Mouse (Mus musculus): ENCODE results near the gene Ppfia2.

The Ppfia2 gene

GRCm38 (mm10) chr10:106652276-106652675 lies 182.1 kb downstream of the Ppfia2 start:
- in situ Hi-C loops (cut with MboI; ENCODE audit: low sequenced_read_pairs): no loop called here

DNA sequence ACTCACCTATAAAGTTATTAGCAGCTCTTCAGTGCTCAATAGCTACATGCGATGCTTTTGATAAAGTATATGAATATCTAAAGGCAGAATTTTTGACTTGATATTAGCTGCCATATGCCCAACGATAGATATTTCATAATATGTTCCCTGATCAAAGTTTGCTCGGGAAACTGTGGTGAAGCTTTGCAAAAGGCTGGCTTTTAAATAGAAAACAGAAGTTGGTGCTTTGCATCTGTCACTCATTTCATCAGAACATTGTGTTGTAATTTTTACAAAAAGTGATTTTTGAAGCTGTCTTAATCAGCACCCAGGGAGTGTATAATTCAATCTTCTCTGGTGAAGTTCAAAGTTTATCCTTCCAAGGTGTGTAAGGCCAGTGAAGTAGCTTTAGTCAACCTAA lies 195.1 kb downstream of the Ppfia2 start:
- in situ Hi-C loops (cut with MboI; ENCODE audit: low sequenced_read_pairs): no loop called here

DNA sequence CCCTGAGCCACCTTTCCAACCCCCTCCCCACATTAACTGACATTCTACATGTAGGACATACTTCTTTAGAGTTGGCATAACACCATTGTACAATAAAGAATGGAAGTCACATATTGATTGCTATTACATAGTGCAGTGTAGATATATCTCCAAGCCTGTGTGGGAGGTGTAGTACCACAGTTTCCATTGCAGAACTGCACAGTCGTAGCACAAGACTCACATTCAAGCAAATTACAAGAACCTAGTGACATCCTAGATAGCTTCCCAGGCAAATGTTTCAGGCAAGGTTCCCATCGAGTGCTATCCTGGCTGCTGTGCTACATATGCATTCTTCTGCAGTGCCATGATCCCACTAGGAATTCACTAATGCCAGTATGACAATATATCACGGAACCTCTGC lies 200.0 kb downstream of the Ppfia2 start:
- in situ Hi-C loops (cut with MboI; ENCODE audit: low sequenced_read_pairs): no loop called here

GRCm38 (mm10) chr10:106681395-106681794 lies 211.3 kb downstream of the Ppfia2 start:
- in situ Hi-C loops (cut with MboI; ENCODE audit: low sequenced_read_pairs): no loop called here

DNA sequence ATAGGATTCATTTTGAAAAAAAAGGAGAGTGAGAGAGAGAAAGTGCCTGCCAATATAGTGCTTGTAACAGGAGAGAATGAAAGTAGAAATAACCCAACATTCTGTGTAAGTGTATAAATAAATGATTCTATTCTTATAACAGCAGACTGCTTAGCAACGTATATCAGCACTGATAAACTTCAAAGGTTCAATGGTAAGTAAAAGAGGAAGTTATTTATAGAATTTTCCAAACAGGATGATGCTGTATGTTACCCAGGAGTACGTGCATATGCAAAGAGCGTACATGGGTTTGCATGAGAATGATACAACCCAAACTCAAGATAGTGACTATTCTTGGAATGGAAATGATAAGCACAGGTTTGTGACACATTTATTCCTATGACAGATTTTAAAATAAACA lies 215.4 kb downstream of the Ppfia2 start:
- in situ Hi-C loops (cut with MboI; ENCODE audit: low sequenced_read_pairs): no loop called here

DNA sequence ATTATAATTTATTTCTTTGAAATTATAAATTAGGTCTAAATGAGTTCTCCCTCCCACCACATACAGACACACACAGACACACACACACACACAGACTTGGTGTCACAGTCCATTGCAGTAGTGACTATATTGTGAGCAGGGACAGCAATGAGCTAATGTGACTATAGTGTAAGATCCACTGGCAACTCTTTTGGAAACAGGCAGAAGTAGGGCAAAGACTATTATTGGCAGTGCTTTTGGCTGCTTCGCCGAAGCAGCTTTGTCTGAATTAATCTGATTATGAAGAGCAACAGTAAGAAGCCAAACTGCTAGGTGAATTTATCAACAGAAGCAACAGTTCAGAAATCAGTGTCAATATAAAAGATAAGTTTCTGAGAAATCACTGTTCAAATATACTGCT lies 249.8 kb downstream of the Ppfia2 start:
- in situ Hi-C loops (cut with MboI; ENCODE audit: low sequenced_read_pairs): no loop called here

DNA sequence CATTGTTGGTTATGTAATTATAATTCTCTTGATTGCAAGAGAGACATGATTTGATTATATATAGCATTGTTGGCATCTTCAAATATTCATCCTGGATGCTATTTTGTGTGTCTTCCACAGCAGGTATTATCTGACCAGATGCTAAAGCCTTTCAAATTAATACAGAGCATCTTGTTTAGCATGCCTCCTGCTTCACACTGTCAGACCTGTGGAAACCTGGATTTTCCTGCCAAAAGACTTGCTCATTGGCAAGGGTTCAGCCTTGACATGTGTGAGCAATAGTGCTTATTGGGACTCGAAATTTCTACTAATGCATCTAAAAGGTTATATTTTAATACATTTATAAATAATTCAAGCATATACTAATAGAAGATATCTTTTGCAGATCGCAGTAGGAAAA lies 262.1 kb downstream of the Ppfia2 start:
- in situ Hi-C loops (cut with MboI; ENCODE audit: low sequenced_read_pairs): no loop called here

GRCm38 (mm10) chr10:106736230-106737063 lies 266.3 kb downstream of the Ppfia2 start:
- in situ Hi-C loops (cut with MboI; ENCODE audit: low sequenced_read_pairs): no loop called here

DNA sequence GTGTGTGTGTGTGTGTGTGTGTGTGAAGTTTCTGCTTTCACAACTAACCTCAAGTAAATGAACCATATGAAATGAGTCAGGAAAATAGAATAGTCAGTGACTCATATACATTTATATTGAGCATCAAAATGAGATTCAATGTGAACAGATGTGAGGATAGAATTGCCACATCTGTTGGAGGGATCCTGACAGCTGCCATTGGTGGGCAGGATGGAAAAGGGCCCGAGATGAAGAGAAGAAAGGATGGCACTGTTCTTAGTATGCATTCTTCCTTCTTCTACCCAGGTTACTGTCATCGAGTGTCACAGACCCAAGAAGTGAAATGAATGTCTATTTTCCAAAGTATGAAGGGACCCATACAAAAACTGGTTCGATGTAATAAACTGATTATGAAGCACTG lies 268.1 kb downstream of the Ppfia2 start:
- in situ Hi-C loops (cut with MboI; ENCODE audit: low sequenced_read_pairs): no loop called here

DNA sequence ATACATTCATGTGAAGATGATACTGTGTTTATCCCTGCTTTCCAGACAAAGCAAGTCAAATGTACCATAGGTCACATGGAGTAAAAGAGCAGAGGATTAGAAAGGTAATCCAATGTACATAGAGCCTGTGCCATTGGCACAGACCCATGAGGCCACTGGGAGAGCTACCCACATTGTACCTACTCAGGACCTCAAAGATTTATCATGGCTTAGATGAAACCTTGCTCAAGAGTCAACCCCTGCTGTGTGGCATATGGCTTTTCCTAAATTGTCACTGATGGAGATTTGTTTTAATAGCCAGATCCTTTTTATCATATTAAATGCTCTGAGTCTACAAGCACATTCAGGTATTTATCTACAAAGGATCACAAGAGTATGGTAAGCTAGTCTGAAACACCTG lies 274.8 kb downstream of the Ppfia2 start:
- in situ Hi-C loops (cut with MboI; ENCODE audit: low sequenced_read_pairs): no loop called here

GRCm38 (mm10) chr10:106761061-106761460 lies 290.9 kb downstream of the Ppfia2 start:
- in situ Hi-C loops (cut with MboI; ENCODE audit: low sequenced_read_pairs): no loop called here

DNA sequence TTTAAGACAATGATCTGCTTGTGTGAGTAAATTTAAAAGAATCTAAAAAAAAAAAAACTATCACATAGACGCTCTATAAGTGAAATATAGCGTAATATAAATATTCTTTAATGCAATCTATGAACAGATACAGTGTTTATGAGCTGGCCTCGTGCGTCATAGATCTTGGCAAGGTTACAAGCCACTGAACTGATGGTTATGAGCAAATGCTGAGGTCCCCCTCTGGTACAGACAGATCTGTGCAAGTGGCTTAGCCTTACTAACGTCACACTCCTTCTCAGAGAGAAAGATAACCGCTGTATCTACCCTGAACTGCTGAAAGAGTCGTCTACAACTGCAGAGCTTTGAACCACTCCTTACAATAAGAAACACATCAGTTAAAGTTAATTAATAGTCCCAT lies 293.6 kb downstream of the Ppfia2 start:
- in situ Hi-C loops (cut with MboI; ENCODE audit: low sequenced_read_pairs): no loop called here

GRCm38 (mm10) chr10:106775571-106775970 lies 305.4 kb downstream of the Ppfia2 start:
- in situ Hi-C loops (cut with MboI; ENCODE audit: low sequenced_read_pairs): no loop called here

GRCm38 (mm10) chr10:106815447-106815846 lies 345.3 kb downstream of the Ppfia2 start:
- in situ Hi-C loops (cut with MboI; ENCODE audit: low sequenced_read_pairs): no loop called here

- in situ Hi-C loops (cut with MboI; ENCODE audit: low sequenced_read_pairs): no loop called here
Observed at GRCm38 (mm10) chr10:106818381-106818780, 348.2 kb downstream of the Ppfia2 start.

GRCm38 (mm10) chr10:106824215-106824614 lies 354.1 kb downstream of the Ppfia2 start:
- in situ Hi-C loops (cut with MboI; ENCODE audit: low sequenced_read_pairs): no loop called here

GRCm38 (mm10) chr10:106838476-106838875 lies 368.3 kb downstream of the Ppfia2 start:
- in situ Hi-C loops (cut with MboI; ENCODE audit: low sequenced_read_pairs): no loop called here

DNA sequence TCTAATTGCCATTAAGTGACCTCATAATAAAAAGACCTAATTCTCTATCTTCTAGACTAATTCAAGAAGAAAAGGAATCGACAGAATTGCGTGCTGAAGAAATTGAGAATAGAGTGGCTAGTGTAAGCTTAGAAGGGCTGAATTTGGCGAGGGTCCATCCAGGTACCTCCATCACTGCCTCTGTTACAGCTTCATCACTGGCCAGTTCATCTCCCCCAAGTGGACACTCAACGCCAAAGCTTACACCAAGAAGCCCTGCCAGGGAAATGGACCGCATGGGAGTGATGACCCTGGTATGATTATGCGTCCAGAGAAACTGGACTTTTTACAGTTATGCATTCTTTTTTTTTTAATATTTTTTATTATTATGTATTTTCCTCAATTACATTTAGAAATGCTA lies 388.0 kb downstream of the Ppfia2 start:
- in situ Hi-C loops (cut with MboI; ENCODE audit: low sequenced_read_pairs): loop anchor here (25.0 kb wide), 1 partner anchor 246 kb away; no protein-coding TSS in a partner anchor

DNA sequence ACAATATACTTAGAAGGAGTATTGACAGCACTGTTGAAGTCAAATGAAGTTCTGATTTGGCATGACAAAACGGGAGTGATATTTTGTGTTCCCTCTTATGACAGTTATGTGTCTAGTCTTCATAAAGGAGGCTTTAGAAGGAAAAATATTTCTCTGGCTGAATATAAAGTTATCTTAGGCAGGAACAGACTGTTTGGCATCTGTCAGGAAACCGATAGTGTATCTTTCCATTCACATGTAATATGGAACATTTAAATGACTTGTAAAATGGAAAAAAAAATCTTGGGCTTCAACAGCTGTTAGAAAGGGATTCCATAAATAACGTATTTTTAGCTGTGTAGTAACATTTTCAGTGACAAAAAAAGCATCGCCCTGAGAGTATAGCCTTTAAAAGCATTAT lies 400.1 kb downstream of the Ppfia2 start:
- in situ Hi-C loops (cut with MboI; ENCODE audit: low sequenced_read_pairs): loop anchor here (25.0 kb wide), 1 partner anchor 258 kb away; no protein-coding TSS in a partner anchor

- in situ Hi-C loops (cut with MboI; ENCODE audit: low sequenced_read_pairs): loop anchor here (25.0 kb wide), 1 partner anchor 260 kb away; no protein-coding TSS in a partner anchor
Observed at GRCm38 (mm10) chr10:106871847-106872246, 401.7 kb downstream of the Ppfia2 start.

DNA sequence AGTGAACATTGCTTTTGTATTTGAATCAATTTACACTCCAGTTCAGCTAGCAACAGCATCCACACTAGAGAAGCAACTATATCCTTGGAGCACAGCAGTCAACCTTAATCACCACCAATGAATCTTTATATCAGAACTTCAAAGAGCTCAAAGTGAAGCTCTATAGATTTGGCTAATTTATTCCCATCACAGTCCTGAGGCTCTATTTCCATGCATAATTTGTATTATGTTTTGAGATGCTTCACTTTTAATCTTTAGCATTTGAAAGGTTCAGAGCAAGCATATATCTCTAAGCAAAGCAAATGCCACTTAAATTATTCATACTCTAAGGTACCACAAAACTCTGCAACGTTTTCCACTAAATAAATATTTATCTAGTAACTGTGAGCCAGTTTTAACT lies 402.6 kb downstream of the Ppfia2 start:
- in situ Hi-C loops (cut with MboI; ENCODE audit: low sequenced_read_pairs): loop anchor here (25.0 kb wide), 1 partner anchor 260 kb away; no protein-coding TSS in a partner anchor

GRCm38 (mm10) chr10:106881330-106881729 lies 411.2 kb downstream of the Ppfia2 start:
- in situ Hi-C loops (cut with MboI; ENCODE audit: low sequenced_read_pairs): no loop called here

DNA sequence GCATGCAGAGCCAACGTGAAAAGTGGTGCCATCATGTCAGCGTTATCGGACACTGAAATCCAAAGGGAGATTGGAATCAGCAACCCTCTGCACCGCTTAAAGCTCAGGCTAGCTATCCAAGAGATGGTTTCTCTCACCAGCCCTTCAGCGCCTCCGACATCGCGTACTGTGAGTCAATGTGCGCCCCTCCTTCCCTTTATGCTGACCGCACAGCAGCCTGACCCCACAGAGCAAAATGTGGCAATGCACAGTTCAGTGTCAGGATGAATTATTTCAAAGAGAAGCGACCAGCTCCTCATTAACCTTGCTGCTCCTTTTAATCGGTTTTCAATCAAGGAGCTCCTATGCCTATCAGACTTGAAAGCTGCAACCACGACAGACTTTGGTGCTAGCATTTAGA lies 426.2 kb downstream of the Ppfia2 start:
- in situ Hi-C loops (cut with MboI; ENCODE audit: low sequenced_read_pairs): no loop called here

All from CH12F3 (cell line).